Mouse (Mus musculus): ENCODE data around the gene Fer1l4.

Gene Fer1l4

DNA sequence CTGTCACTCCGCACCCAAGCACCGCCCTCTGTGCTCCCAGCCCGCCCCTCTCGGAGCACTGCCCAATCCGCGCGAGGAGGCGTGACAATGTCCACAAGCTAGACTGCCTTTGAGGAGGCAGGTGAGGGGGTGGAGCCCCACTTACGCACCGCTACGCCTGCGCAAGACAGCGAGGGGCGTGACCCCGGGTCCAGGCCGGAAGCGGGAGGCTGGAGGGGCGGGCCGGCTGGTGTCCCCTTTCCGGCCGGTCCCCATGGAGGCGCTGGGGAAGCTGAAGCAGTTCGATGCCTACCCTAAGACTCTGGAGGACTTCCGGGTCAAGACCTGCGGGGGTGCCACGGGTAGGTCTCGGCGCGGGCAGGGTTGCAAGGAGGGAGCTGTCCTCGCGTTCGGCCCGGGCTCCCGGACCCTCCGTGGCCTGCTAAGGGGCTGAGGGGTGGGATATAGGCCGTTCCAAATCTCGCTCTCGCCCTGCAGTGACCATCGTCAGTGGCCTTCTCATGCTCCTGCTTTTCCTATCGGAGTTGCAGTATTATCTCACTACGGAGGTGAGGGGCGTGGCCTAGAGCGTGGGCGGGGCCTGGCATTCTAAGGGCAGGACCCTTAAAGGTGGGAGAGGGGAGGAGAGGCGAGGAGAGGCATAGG is 44.7 kb downstream of the Fer1l4 start, which contains the start of the genes 6430550D23Rik and Ergic3:
Gene 6430550D23Rik (minus strand): TSS at position 90 of the 645 bp plus-strand sequence.
Gene Ergic3 (plus strand): TSS at position 158 of the 645 bp plus-strand sequence.
- peak; percentile 98 to 99 for DNase-seq (ENCODE audit: low spot score in 2 of 2)

DNA sequence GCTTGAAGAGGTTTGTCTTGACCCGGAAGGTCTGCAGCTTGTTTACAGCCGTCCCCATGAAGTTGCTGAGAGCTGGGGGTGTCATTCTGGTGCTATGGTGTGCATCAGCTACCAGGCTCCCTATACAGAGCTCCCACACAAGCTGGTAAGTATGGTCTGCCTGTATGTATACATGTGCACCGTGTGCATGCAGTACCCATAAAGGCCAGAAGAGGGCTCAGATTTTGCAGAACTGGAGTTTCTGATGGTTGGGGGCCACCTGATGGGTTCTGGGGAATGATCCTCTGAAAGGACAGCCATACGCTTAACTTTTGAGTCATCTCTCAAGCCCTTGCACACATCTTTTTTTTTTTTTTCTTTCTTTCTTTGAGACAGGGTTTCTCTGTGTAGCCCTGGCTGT is 47.4 kb downstream of the Fer1l4 start:
- DNase-seq (ENCODE audit: low spot score in 2 of 2) = no peak

DNA sequence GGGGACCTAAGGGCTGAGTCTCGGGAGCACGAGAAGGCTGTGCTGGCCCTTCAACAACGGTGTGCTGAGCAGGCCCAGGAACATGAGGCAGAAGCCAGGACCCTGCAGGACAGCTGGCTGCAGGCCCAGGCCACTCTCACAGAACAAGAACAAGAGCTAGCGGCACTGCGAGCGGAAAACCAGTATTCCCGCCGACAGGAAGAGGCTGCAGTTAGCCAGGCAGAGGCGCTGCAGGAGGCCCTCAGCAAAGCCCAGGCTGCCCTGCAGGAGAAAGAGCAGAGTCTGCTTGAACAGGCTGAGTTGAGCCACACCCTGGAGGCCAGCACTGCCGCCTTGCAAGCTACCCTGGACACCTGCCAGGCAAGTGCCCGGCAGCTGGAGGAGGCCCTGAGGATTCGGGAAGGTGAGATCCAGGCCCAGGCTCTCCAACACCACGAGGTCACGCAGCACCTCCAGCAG is 60.9 kb downstream of the Fer1l4 start:
- DNase-seq (ENCODE audit: low spot score in 2 of 2) = peak; percentile 80 to 84

DNA sequence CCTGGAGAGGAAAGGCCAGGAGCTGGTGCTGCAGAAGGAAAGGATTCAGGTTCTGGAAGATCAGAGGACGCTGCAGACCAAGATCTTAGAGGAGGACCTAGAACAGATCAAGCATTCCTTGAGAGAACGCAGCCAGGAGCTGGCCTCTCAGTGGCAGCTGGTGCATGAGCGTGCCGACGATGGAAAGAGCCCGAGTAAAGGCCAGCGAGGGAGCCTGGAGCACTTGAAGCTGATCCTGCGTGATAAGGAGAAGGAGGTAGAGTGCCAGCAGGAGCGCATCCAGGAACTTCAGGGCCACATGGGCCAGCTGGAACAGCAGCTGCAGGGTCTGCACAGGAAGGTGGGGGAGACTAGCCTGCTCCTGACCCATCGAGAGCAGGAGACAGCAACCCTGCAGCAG is 61.6 kb downstream of the Fer1l4 start:
- no peak for DNase-seq (ENCODE audit: low spot score in 2 of 2)

DNA sequence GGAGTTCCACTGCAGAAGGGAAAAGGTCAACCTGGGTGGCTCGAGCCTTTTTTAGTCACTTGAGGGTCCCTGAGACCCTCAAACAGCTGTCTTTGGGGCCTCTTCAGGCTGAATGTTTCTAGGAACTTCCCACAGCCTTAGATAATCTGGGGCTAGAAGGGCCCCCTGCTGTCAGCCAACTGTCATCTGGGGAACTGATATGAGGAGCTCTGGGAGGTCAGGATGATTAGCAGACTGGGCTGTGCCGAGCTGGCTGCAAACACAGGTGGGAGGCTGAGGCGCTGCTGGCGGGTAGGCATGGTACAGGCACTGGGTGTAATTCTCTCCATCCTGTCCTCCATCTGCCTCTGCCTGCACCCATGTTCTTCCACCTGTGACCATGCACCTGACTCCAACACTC is 63.7 kb downstream of the Fer1l4 start:
- DNase-seq (ENCODE audit: low spot score in 2 of 2) = no peak

DNA sequence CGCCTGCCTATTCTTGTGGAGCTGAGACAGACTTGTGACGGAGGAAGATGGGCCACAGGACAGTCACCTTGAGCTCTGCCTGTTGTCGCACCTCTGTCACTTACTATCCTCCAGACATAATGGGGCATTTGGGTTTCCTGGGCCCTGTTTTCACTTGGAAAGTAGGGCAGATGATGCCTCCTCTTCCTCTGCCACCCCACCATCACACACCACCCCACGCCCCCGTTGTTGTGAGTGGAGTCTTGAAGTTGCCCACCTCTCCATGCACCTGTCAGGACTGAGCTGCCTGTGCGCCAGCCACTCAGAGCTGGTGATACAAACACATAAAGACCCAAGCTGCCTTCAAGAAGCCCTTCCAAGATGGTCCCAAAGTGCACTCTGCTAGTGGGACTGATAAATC is 65.6 kb downstream of the Fer1l4 start:
- no peak for DNase-seq (ENCODE audit: low spot score in 2 of 2)

DNA sequence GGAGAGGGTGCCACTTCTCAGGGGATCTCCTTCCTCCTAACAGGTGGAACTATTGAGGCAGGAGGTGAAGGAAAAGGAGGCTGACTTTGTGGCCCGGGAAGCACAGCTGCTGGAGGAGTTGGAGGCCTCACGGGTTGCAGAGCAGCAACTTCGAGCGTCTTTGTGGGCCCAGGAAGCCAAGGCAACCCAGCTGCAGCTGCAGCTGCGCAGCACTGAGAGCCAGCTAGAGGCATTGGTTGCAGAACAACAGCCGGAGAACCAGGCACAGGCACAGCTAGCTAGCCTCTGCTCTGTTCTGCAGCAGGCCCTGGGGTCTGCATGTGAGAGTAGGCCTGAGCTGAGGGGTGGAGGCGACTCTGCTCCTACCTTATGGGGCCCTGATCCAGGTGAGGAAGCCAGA is 67.0 kb downstream of the Fer1l4 start:
- DNase-seq (ENCODE audit: low spot score in 2 of 2) = no peak

DNA sequence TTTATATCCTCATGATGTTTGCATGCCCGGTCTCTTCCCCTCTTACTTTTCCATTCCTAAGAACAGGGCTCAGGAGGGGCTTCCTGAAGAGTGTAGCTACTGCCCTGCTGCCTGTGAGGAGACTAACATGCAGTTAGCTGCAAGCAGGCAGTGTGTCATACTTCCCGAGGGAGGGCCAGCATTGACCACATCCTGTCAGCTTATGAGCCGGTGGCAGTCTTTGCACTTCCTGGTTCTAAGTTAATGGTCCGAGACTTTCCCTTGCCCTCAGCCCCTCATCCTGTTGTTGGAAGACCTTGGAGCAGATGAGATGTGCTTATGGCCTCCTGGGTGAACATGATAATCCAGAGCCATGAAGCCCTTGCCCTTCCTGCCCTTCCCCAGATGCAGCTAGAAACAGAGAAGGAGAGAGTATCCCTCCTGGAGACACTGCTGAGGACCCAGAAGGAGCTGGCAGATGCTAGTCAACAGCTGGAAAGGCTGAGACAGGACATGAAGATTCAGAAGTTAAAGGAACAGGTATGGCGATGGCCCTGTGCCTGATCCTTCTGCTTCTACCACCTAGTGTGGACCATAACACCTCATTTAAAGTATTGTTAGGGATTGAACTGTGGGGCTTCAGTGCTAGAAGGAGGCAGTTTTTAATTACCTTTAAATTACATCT is 73.3 kb downstream of the Fer1l4 start:
- DNase-seq (ENCODE audit: low spot score in 2 of 2) = no peak

DNA sequence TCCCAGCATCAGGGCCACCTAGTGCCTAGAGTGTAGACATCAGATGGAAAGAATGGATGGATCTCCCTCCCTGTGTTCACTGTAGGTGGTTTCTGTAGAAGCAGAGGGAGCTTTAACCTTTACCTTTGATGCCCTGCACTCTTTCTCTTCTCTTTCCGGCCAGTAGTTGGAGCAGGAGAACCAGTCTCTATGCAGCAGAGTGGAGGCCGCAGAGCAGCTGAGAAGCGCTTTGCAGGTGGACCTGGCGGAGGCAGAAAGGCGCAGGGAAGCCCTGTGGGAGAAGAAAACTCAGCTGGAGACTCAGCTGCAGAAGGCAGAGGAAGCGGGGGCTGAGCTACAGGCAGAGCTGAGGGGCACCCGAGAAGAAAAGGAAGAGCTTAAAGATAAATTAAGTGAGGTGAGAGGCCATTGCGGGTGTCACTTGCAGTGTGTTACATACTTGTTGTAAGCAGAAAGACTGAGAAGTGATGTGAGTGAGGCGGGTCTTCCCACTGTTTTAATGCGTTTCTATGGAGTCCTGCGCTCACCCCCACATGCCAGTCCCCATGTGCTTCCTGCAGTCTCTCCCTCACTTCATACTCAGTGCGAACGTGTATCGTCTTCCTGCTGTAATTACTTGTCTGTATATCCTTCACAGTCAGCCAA is 78.5 kb downstream of the Fer1l4 start:
- DNase-seq (ENCODE audit: low spot score in 2 of 2) = no peak

DNA sequence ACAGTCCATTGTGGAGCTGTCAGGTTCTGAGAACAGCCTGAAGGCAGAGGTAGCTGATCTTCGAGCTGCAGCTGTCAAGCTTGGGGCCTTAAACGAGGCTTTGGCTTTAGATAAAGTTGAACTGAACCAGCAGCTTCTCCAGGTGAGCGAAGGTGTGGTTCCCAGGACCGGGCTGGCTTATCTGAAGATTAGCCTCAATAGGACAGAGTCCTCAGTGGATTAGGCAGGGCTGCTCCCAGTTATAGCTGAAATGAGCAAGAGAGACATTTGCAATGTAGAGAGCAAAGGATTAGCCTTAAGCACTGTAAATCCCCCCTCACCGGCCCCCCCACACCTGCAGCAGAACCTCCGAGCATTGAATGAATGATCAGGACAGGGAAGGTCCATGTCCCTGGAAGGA is 79.4 kb downstream of the Fer1l4 start:
- no peak for DNase-seq (ENCODE audit: low spot score in 2 of 2)

Measured in right cerebral cortex, postnatal 10 days (tissue).